Mouse (Mus musculus): ENCODE data around the gene Evi2. TPM values are rescaled to one million over a fixed set of nuclear protein-coding genes. Genes with fewer than 3 reads are reported as not detected.

The Evi2 gene
- polyA plus RNA-seq, 1 experiment = not detected

GRCm38 (mm10) chr11:79563493-79563892 lies 33.1 kb upstream of the Evi2 start:
- Histone ChIP-seq H3K4me3 (ENCODE audit: control insufficient read depth, low read depth, low read length) (no peak overlapping the region), H3K4me1 (ENCODE audit: control insufficient read depth, insufficient read depth, low read length) (no peaks in the 10 kb centered on the region), H3K36me3 (ENCODE audit: control insufficient read depth, insufficient read depth, low read length) (no peaks in the 10 kb centered on the region; the same call in 1 of the 2 replicates), H3K27ac (ENCODE audit: control insufficient read depth, insufficient read depth, low read depth, low read length) (no peak overlapping the region), H3K27me3 (ENCODE audit: control insufficient read depth, insufficient read depth, low read length) (no peaks in the 10 kb centered on the region)
- TF ChIP-seq CTCF (IDR thresholded peaks at IDR 0.05; ENCODE audit: control insufficient read depth, insufficient read depth, insufficient replicate concordance, low read depth, low read length) (no peak), POLR2A (IDR thresholded peaks at IDR 0.05; ENCODE audit: control insufficient read depth, low read depth, low read length) (no peak)

GRCm38 (mm10) chr11:79560536-79560935 lies 30.1 kb upstream of the Evi2 start:
- Histone ChIP-seq H3K4me1 (ENCODE audit: control insufficient read depth, insufficient read depth, low read length) (no peaks in the 10 kb centered on the region), H3K36me3 (ENCODE audit: control insufficient read depth, insufficient read depth, low read length) (no peaks in the 10 kb centered on the region; the same call in 1 of the 2 replicates), H3K27ac (ENCODE audit: control insufficient read depth, insufficient read depth, low read depth, low read length) (no peak overlapping the region)

GRCm38 (mm10) chr11:79552622-79553021 lies 22.2 kb upstream of the Evi2 start:
- no peak overlapping the region for H3K4me3 ChIP-seq (ENCODE audit: control insufficient read depth, low read depth, low read length)
- no peak overlapping the region for H3K27ac ChIP-seq (ENCODE audit: control insufficient read depth, insufficient read depth, low read depth, low read length)
- H3K27me3 ChIP-seq (ENCODE audit: control insufficient read depth, insufficient read depth, low read length) = no peaks in the 10 kb centered on the region
- peaks cover under 1% of the 10 kb centered on the region for H3K36me3 ChIP-seq (ENCODE audit: control insufficient read depth, insufficient read depth, low read length)
- no peaks in the 10 kb centered on the region for H3K4me1 ChIP-seq (ENCODE audit: control insufficient read depth, insufficient read depth, low read length)
- TF ChIP-seq POLR2A (IDR thresholded peaks at IDR 0.05; ENCODE audit: control insufficient read depth, low read depth, low read length) (no peak), CTCF (IDR thresholded peaks at IDR 0.05; ENCODE audit: control insufficient read depth, insufficient read depth, insufficient replicate concordance, low read depth, low read length) (no peak)

More at GRCm38 (mm10) chr11:79560536-79560935, 30.1 kb upstream of the Evi2 start:
- TF ChIP-seq CTCF (IDR thresholded peaks at IDR 0.05; ENCODE audit: control insufficient read depth, insufficient read depth, insufficient replicate concordance, low read depth, low read length) = no peak
- no peak for TF ChIP-seq POLR2A (IDR thresholded peaks at IDR 0.05; ENCODE audit: control insufficient read depth, low read depth, low read length)
- Histone ChIP-seq H3K4me3 (ENCODE audit: control insufficient read depth, low read depth, low read length) (no peak overlapping the region), H3K27me3 (ENCODE audit: control insufficient read depth, insufficient read depth, low read length) (no peaks in the 10 kb centered on the region)

- TF ChIP-seq POLR2A (IDR thresholded peaks at IDR 0.05; ENCODE audit: control insufficient read depth, low read depth, low read length) = no peak
- no peak for TF ChIP-seq CTCF (IDR thresholded peaks at IDR 0.05; ENCODE audit: control insufficient read depth, insufficient read depth, insufficient replicate concordance, low read depth, low read length)
- Histone ChIP-seq H3K4me1 (ENCODE audit: control insufficient read depth, insufficient read depth, low read length) (no peaks in the 10 kb centered on the region; the same call in 1 of the 2 replicates), H3K4me3 (ENCODE audit: control insufficient read depth, low read depth, low read length) (no peak overlapping the region), H3K27ac (ENCODE audit: control insufficient read depth, insufficient read depth, low read depth, low read length) (no peak overlapping the region), H3K27me3 (ENCODE audit: control insufficient read depth, insufficient read depth, low read length) (no peaks in the 10 kb centered on the region), H3K36me3 (ENCODE audit: control insufficient read depth, insufficient read depth, low read length) (no peaks in the 10 kb centered on the region; the same call in 1 of the 2 replicates)
Observed at GRCm38 (mm10) chr11:79536293-79536692, 5.9 kb upstream of the Evi2 start.

- no peaks in the 10 kb centered on the region for H3K27me3 ChIP-seq (ENCODE audit: control insufficient read depth, insufficient read depth, low read length)
- H3K36me3 ChIP-seq (ENCODE audit: control insufficient read depth, insufficient read depth, low read length) = no peaks in the 10 kb centered on the region; the same call in 1 of the 2 replicates
- H3K27ac ChIP-seq (ENCODE audit: control insufficient read depth, insufficient read depth, low read depth, low read length) = no peak overlapping the region
- no peak overlapping the region for H3K4me3 ChIP-seq (ENCODE audit: control insufficient read depth, low read depth, low read length)
- no peaks in the 10 kb centered on the region; the same call in 1 of the 2 replicates for H3K4me1 ChIP-seq (ENCODE audit: control insufficient read depth, insufficient read depth, low read length)
- TF ChIP-seq CTCF (IDR thresholded peaks at IDR 0.05; ENCODE audit: control insufficient read depth, insufficient read depth, insufficient replicate concordance, low read depth, low read length) (no peak), POLR2A (IDR thresholded peaks at IDR 0.05; ENCODE audit: control insufficient read depth, low read depth, low read length) (no peak)
Observed at GRCm38 (mm10) chr11:79535554-79535953, 5.2 kb upstream of the Evi2 start.

GRCm38 (mm10) chr11:79533950-79534690 lies 3.7 kb upstream of the Evi2 start:
- no peaks in the 10 kb centered on the region for H3K27me3 ChIP-seq (ENCODE audit: control insufficient read depth, insufficient read depth, low read length)
- TF ChIP-seq CTCF (IDR thresholded peaks at IDR 0.05; ENCODE audit: control insufficient read depth, insufficient read depth, insufficient replicate concordance, low read depth, low read length) = no peak
- no peaks in the 10 kb centered on the region; the same call in 1 of the 2 replicates for H3K4me1 ChIP-seq (ENCODE audit: control insufficient read depth, insufficient read depth, low read length)
- H3K4me3 ChIP-seq (ENCODE audit: control insufficient read depth, low read depth, low read length) = no peak overlapping the region
- H3K27ac ChIP-seq (ENCODE audit: control insufficient read depth, insufficient read depth, low read depth, low read length) = no peak overlapping the region
- H3K36me3 ChIP-seq (ENCODE audit: control insufficient read depth, insufficient read depth, low read length) = no peaks in the 10 kb centered on the region; the same call in 1 of the 2 replicates

- Histone ChIP-seq H3K4me1 (ENCODE audit: control insufficient read depth, insufficient read depth, low read length) (no peaks in the 10 kb centered on the region; the same call in 1 of the 2 replicates), H3K27ac (ENCODE audit: control insufficient read depth, insufficient read depth, low read depth, low read length) (no peak overlapping the region), H3K27me3 (ENCODE audit: control insufficient read depth, insufficient read depth, low read length) (no peaks in the 10 kb centered on the region), H3K4me3 (ENCODE audit: control insufficient read depth, low read depth, low read length) (no peak overlapping the region), H3K36me3 (ENCODE audit: control insufficient read depth, insufficient read depth, low read length) (no peaks in the 10 kb centered on the region; the same call in 1 of the 2 replicates)
- TF ChIP-seq CTCF (IDR thresholded peaks at IDR 0.05; ENCODE audit: control insufficient read depth, insufficient read depth, insufficient replicate concordance, low read depth, low read length) (no peak), POLR2A (IDR thresholded peaks at IDR 0.05; ENCODE audit: control insufficient read depth, low read depth, low read length) (no peak)
Observed at GRCm38 (mm10) chr11:79533311-79533710, 2.9 kb upstream of the Evi2 start.
